Mouse (Mus musculus) spleen, adult 2 months (tissue): Measurements from ENCODE around the gene Syt7.

Source experiments
- CTCF ChIP-seq: fragments of 200-500 bp; IDR thresholded peaks from 2 replicates; pipeline ENCODE4 v1.5.1; 2011; ENCODE audit warnings: mild to moderate bottlenecking, inconsistent platforms; ENCODE audit not compliant: insufficient read depth, insufficient read length, insufficient replicate concordance; ENCODE audit errors: extremely low read depth
- POLR2A ChIP-seq: fragments of 200-500 bp; IDR thresholded peaks from 2 replicates; pipeline ENCODE4 v1.6.1; 2011; ENCODE audit warnings: low read depth, low read length, inconsistent platforms

- TF ChIP-seq CTCF = no peak
- TF ChIP-seq POLR2A = no peak
Observed at GRCm38 (mm10) chr19:10495670-10496069, 106.8 kb downstream of the Syt7 start.
